Mouse (Mus musculus) thymus, adult 2 months (tissue): ENCODE data around the gene Gm49601.

Experiments used
- CTCF ChIP-seq: fragments of 200-500 bp; IDR thresholded peaks from 2 replicates; pipeline ENCODE4 v1.5.1; 2012; ENCODE audit warnings: mild to moderate bottlenecking, control low read depth, low read length, moderate library complexity, borderline replicate concordance; ENCODE audit not compliant: control insufficient read depth, poor library complexity, insufficient read depth; ENCODE audit errors: extremely low read depth
- POLR2A ChIP-seq: fragments of 200-500 bp; IDR thresholded peaks from 2 replicates; pipeline ENCODE4 v1.6.1; 2012; ENCODE audit warnings: mild to moderate bottlenecking, low read length, control low read depth, moderate library complexity; ENCODE audit not compliant: control insufficient read depth, poor library complexity, insufficient read depth; ENCODE audit errors: extremely low read depth

DNA sequence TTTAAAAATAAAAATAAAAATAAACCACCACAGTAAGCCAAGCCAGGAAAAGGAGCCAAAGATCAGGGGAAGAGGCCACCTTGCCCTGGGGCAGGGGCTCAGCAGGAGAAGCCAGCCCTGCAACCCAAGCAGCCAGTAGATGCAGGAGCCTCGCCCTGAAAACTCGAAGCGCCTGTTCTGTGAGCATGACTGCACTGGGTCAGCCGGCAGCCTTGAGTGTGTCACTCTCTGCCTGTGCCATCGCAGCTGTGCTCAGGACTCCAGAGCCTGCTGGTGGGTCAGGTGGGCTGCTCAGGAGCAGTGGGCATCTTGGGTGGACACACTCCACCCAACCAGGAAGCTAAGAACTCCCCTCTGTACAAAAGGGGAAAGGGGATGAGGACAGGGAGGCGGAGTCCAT, 19.1 kb upstream of the Gm49601 start:
- TF ChIP-seq CTCF, result no peak
- TF ChIP-seq POLR2A, result no peak
